Mouse (Mus musculus) spleen, postnatal 4 days (tissue): ENCODE measurements around the gene Olfr1432.
"Not testable (repeated sequence)": the region's sequence is repeated elsewhere in the genome, so short reads cannot be mapped to it uniquely, and the experiment has no call there.

ENCODE experiments used
- DNase-seq, 2 experiments: peaks; one replicate each; pipeline ENCODE4 v3.0.0; 2022; ENCODE audit warnings: low spot score in 2 of 2

Olfr1432 gene

DNA sequence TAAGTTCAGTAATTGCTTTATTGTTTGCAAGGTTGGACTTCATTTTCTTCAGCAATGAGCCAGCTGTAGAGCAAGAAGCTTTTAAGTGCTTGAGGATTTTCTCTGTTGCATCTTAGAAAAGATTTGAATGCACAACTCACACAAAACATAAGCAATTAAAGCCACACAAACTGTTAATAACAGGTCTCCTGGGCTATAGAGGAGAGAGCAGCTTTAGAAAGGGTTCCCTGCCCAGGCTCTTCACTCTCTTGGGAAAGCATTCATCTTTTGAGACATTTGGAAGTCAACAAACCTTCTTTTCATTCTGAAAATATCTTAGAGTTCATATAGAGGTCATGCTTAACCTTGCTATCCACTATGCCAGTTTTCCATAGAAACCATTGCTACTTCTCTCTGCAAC lies at the start of gene Olfr1432:
Olfr1432 (minus strand) TSS at position 101 of the 400 bp plus-strand sequence.
- not testable (repeated sequence) for DNase-seq

- no peak for DNase-seq
These were observed 47.2 kb upstream of the Olfr1432 start, which contains the start of gene Olfr1434 for GRCm38 (mm10) chr19:12279554-12279953. Olfr1434 (plus strand) TSS chr19:12279854.

DNA sequence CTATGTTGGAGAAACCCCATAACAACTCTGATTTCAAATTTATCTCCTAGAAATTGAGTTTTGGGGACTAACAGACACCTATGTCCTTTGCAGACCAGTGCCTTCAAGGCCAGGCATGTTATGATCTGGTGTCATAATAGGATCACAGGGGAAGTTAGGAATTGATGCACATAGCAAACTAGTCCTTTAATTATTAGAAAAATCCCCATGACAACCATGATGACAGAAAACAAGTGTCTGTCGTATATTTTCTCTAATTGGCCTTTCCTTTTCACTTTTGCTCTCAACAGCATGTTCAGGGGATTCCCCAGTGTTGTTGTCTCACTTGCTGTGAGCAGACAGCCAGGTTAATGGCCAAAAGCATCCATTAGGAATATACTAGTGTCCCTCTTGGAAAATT lies 28.3 kb upstream of the Olfr1432 start, which contains the start of gene Olfr235:
Olfr235 (plus strand) TSS at position 301 of the 400 bp plus-strand sequence.
- no peak for DNase-seq

DNA sequence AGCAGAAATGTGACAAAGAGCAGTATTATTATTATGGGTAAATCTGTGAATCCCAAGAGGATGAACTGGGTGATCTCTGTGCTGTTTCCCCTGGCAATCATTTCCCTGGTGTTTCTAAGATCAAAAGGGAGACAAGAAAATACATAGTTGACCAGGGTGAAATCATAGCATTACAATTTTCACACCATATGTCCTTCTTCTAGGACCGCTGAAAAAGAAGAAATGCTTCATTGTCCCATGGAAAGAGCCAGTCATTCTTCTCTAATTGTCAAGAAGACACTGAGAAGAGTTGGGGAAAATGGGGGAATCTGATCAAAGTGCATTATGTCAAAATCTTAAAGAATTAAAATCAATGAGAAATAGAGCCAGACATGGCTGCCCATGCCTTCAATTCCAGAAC lies 9.2 kb upstream of the Olfr1432 start, which contains the start of gene Olfr262:
Olfr262 (minus strand) TSS at position 101 of the 400 bp plus-strand sequence.
- DNase-seq, result no peak

DNA sequence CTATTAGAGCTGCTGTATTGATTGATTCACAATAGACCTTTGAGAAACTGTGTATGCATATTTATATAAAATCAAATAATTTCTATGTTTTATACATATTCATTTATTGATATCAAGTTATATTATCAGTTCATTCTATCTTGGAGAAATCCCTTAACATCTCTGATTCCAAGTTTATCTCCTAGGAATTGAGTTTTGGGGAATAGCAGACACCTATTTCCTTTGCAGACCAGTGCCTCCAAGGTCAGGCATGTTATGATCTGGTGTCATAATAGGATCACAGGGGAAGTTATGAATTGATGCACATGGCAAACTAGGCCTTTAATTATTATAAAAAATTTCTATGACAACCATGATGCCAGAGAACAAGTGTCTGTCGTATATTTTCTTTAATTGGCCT lies 32.1 kb downstream of the Olfr1432 start, which contains the start of gene Olfr1431:
Olfr1431 (plus strand) TSS at position 301 of the 400 bp plus-strand sequence.
- no peak for DNase-seq

DNA sequence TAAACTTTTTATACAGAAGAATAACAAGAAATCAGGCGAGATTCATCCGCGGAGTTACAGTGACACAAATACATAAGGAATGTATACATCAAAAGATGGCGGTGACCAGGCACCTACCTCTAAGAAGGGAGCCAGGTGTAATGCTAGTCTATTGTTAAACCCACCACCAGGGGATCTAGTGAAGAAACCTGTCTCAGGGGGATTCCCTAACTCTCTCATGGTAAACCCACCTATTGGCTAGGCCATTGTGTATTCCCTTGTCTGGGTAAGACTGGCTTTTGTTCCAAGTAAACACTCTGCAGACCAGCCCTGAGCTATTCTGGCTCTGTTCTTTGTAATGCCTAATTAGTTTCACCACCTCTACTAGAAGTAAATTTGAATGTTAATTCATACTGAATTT lies 33.3 kb downstream of the Olfr1432 start:
- not testable (repeated sequence) for DNase-seq
